Mouse (Mus musculus) kidney, adult 2 months (tissue): ENCODE measurements around the gene Rprml. TPM values are rescaled to one million over a fixed set of nuclear protein-coding genes. Genes with fewer than 3 reads are reported as not detected.
A peak's percentile ranks its signal among the peaks of the same experiment; 100 is the strongest.

Experiments
- DNase-seq: peaks from one replicate; pipeline ENCODE4 v3.0.0; 2021
- H3K27ac ChIP-seq: fragments of 200-500 bp; 2 replicates; pipeline ENCODE4 v1.5.1; 2012; ENCODE audit warnings: low read depth, low read length, control low read depth, inconsistent platforms; ENCODE audit not compliant: insufficient read depth
- H3K27me3 ChIP-seq: fragments of 200-500 bp; replicated peaks from 2 replicates; pipeline ENCODE4 v1.6.1; 2012; ENCODE audit warnings: mild to moderate bottlenecking, moderate library complexity, low read length, inconsistent platforms; ENCODE audit not compliant: control insufficient read depth, insufficient read depth
- H3K36me3 ChIP-seq: fragments of 200-500 bp; 2 replicates; pipeline ENCODE4 v1.6.1; 2012; ENCODE audit warnings: mild to moderate bottlenecking, moderate library complexity, low read length, inconsistent platforms; ENCODE audit not compliant: control insufficient read depth, insufficient read depth
- H3K4me1 ChIP-seq: fragments of 200-500 bp; 2 replicates; pipeline ENCODE4 v1.6.1; 2011; ENCODE audit warnings: low read length; ENCODE audit not compliant: control insufficient read depth, insufficient read depth
- H3K4me3 ChIP-seq: fragments of 200-500 bp; 2 replicates; pipeline ENCODE4 v1.5.1; 2011; ENCODE audit warnings: mild to moderate bottlenecking, low read depth, low read length, control low read depth; ENCODE audit not compliant: insufficient read depth
- CTCF ChIP-seq: fragments of 200-500 bp; conservative IDR thresholded peaks from 2 replicates; pipeline ENCODE4 v1.5.1; 2011; ENCODE audit warnings: low read depth, mild to moderate bottlenecking, control low read depth, low read length, moderate library complexity, mixed read lengths; ENCODE audit not compliant: insufficient read depth, insufficient read length
- POLR2A ChIP-seq: fragments of 200-500 bp; IDR thresholded peaks from one replicate; pipeline ENCODE4 v1.6.1; 2011; ENCODE audit warnings: low read depth, low read length, control low read depth
- WGBS: fragments of 180-500 bp; shearing (Covaris S2); methylation state at CpG from one replicate; pipeline ENCODE4 v1.1.7; 2018; 5-methylcytosine and 5-hydroxymethylcytosine counted together
- polyA plus RNA-seq: library from polyadenylated mRNA; depleted of rRNA; stranded (reverse); fragments of >200 nt; gene quantifications from 2 replicates; pipeline ENCODE4 v1.2.3, GENCODE M21; 2012

The Rprml gene
- polyA plus RNA-seq, 1 experiment: not detected

GRCm38 (mm10) chr11:103648656-103649055 lies 714 bp upstream of the Rprml start:
- Histone ChIP-seq H3K4me3 (no peak overlapping the region), H3K27ac (no peak overlapping the region), H3K36me3 (no peaks in the 10 kb centered on the region), H3K4me1 (no peaks in the 10 kb centered on the region), H3K27me3 (no peaks in the 10 kb centered on the region)
- DNase-seq: no peak
- TF ChIP-seq CTCF: no peak
- TF ChIP-seq POLR2A: no peak
- WGBS: 39% methylated on average over 7 of the region's 7 CpGs

DNA sequence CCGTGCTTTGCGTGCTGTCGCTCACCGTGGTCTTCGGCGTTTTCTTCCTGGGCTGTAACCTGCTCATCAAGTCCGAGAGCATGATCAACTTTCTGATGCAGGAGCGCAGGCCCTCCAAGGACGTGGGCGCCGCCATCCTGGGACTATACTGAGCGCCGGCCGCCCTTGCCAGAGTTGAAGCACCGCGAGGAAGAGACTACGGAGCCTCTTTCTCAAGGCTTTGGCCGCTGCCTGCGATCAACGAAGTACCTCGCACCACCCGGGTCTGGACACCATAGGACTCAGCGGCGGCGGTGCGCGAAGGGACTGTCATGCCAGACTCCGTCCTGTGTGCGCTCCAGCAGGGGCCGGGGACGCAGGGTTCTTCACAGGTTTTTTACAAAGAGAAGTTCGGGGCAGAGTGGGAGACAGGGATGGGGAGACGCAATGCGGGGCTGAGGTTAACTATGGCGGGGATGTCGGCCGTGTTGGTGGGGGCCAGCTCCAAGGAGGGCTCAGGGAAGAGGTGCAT lies 668 bp downstream of the Rprml start:
- TF ChIP-seq CTCF (no peak), POLR2A (no peak)
- Histone ChIP-seq H3K27me3 (no peaks in the 10 kb centered on the region), H3K4me3 (no peak overlapping the region), H3K27ac (no peak overlapping the region), H3K36me3 (no peaks in the 10 kb centered on the region), H3K4me1 (no peaks in the 10 kb centered on the region)
- DNase-seq: no peak
- WGBS: 3% methylated on average over 37 of the region's 37 CpGs

DNA sequence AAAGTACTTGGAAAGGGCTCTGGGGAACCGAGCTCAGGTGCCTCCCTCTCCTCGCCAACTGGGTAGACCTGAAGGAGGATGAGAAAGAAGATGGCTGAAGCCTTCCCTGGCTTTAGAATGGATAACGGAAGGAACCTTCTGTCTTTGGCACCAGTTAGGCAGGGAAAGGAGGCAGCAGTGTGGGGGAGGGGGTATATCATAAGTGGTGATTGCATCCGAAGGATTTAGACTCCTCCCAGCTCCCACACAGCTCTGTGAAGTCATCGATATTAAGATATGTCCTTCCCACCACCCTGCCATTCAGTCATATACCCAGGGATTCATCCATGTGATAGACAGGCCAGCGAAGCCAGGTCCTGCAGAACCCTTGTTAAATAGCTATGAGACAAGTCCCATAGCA lies 2.1 kb downstream of the Rprml start:
- H3K4me3 ChIP-seq: no peak overlapping the region
- no peak for TF ChIP-seq POLR2A
- no peak for TF ChIP-seq CTCF
- no peaks in the 10 kb centered on the region for H3K27me3 ChIP-seq
- no peak overlapping the region for H3K27ac ChIP-seq
- no peak for DNase-seq
- 77% methylated on average over 6 of the region's 6 CpGs for WGBS
- no peaks in the 10 kb centered on the region for H3K36me3 ChIP-seq
- H3K4me1 ChIP-seq: no peaks in the 10 kb centered on the region

GRCm38 (mm10) chr11:103653359-103653965 lies 4.1 kb downstream of the Rprml start:
- no peak for DNase-seq

GRCm38 (mm10) chr11:103656520-103656919 lies 7.2 kb downstream of the Rprml start:
- TF ChIP-seq POLR2A: no peak
- TF ChIP-seq CTCF: no peak
- 7% methylated on average over 3 of the region's 3 CpGs for WGBS
- no peaks in the 10 kb centered on the region for H3K4me1 ChIP-seq
- no peaks in the 10 kb centered on the region for H3K27me3 ChIP-seq
- H3K36me3 ChIP-seq: no peaks in the 10 kb centered on the region
- no peak overlapping the region for H3K4me3 ChIP-seq
- DNase-seq: peak; percentile 42
- H3K27ac ChIP-seq: no peak overlapping the region

More at GRCm38 (mm10) chr11:103653359-103653965, 4.1 kb downstream of the Rprml start:
- TF ChIP-seq CTCF: no peak
- no peak for TF ChIP-seq POLR2A
- Histone ChIP-seq H3K4me3 (no peak overlapping the region), H3K27me3 (no peaks in the 10 kb centered on the region), H3K4me1 (no peaks in the 10 kb centered on the region), H3K27ac (no peak overlapping the region), H3K36me3 (no peaks in the 10 kb centered on the region)
- WGBS: 65% methylated on average over 10 of the region's 10 CpGs

DNA sequence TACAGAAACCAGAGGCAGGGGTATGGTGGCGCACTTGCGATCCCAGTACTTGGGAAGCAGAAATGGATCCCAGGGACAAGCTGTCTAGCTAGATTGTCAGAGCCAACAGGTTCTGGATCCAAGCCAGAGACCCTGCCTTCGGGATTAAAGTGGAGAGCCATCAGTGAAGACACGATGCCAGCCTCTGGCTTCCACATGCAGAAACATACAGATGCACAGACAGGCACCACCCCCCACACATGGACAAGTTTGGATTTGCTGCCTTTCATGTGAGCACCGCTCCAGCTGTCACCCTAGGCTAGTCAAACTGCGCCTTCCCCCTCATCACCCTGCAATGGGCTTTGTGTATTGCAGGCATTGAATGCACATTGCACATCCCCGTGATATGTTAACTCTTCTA lies 8.8 kb downstream of the Rprml start:
- WGBS: 86% methylated on average over 7 of the region's 7 CpGs
- Histone ChIP-seq H3K27ac (no peak overlapping the region), H3K36me3 (no peaks in the 10 kb centered on the region), H3K4me1 (no peaks in the 10 kb centered on the region), H3K4me3 (no peak overlapping the region), H3K27me3 (no peaks in the 10 kb centered on the region)
- no peak for TF ChIP-seq CTCF
- no peak for TF ChIP-seq POLR2A
- DNase-seq: no peak

- Histone ChIP-seq H3K4me1 (no peaks in the 10 kb centered on the region), H3K4me3 (no peak overlapping the region), H3K36me3 (no peaks in the 10 kb centered on the region), H3K27ac (no peak overlapping the region), H3K27me3 (no peaks in the 10 kb centered on the region)
- WGBS: 55% methylated on average over 4 of the region's 4 CpGs
- TF ChIP-seq CTCF (no peak), POLR2A (no peak)
- no peak for DNase-seq
Measured at GRCm38 (mm10) chr11:103661863-103662262, 12.5 kb downstream of the Rprml start.

- Histone ChIP-seq H3K4me1 (no peaks in the 10 kb centered on the region), H3K27ac (no peak overlapping the region), H3K36me3 (no peaks in the 10 kb centered on the region), H3K4me3 (no peak overlapping the region), H3K27me3 (no peaks in the 10 kb centered on the region)
- DNase-seq: no peak
- no peak for TF ChIP-seq CTCF
- TF ChIP-seq POLR2A: no peak
- 78% methylated on average over 5 of the region's 5 CpGs for whole genome bisulfite sequencing
Measured at GRCm38 (mm10) chr11:103662546-103662945, 13.2 kb downstream of the Rprml start.
